Mouse (Mus musculus) adrenal gland, adult 2 months (tissue): Measurements from ENCODE around the gene Ddx39b. TPM values are rescaled to one million over a fixed set of nuclear protein-coding genes. Genes with fewer than 3 reads are reported as not detected.
"Not testable (repeated sequence)": the region's sequence is repeated elsewhere in the genome, so short reads cannot be mapped to it uniquely, and the experiment has no call there.

Experiments used
- DNase-seq: peaks from one replicate; pipeline ENCODE4 v3.0.0; 2021
- polyA plus RNA-seq: library from polyadenylated mRNA; depleted of rRNA; stranded (reverse); fragments of >200 nt; gene quantifications from 2 replicates; pipeline ENCODE4 v1.2.3, GENCODE M21; 2012
- total RNA-seq, 2 experiments: library from RNA; stranded (reverse); gene quantifications; 2 replicates each; pipeline ENCODE4 v1.2.3; 2021

The Ddx39b gene
- total and polyA plus RNA-seq, 3 experiments, result 180 to 200 (median 192) TPM

GRCm38 (mm10) chr17:35219601-35220041 is 21.9 kb upstream of the Ddx39b start:
- DNase-seq, result no peak

DNA sequence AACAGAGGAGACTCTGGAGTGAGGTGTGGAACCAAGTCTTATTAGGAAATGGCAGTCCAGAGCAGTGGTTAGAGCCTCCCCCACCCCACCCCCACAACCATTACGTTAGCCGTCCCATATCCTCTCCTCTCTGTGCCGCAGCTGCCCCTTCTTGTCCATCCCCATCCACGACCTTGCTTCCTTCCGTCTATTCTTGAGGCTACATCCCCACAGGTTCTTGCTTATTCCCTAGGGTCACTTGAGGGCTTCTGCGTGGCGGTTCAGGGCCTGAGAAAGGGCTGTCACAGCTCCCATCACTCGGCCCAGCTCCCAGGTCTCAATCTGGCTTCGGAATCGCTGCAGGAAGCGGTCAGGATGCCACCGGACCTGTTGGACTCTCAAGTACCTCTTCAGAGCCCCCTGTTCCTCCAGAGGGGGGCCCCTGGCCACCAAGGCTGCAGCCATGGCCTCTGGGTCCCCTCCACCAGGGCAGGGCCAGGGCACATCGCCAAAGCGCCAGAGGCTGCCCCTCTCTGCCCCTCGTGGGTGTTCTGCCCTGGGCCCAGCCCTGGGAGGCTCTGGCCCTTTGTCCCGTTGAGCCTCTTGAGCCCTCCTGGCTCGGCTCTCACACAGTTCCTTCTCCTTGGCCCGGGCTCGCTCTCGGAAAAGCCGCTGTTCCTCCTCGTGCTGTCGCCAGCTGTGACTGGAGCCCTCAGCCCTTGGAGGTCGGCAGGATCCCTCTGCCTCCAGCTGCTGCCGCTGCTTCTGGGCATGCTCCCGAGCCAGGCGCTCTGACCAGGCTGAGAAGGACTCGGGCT is 21.2 kb upstream of the Ddx39b start, which contains the start of gene Gm16181:
Gm16181 (plus strand) TSS at position 679 of the 797 bp plus-strand sequence.
- DNase-seq, result no peak

GRCm38 (mm10) chr17:35222299-35222698 is 19.2 kb upstream of the Ddx39b start:
- peak; percentile 29 for DNase-seq

- DNase-seq, result no peak
Observed at GRCm38 (mm10) chr17:35224641-35225040, 16.9 kb upstream of the Ddx39b start.

DNA sequence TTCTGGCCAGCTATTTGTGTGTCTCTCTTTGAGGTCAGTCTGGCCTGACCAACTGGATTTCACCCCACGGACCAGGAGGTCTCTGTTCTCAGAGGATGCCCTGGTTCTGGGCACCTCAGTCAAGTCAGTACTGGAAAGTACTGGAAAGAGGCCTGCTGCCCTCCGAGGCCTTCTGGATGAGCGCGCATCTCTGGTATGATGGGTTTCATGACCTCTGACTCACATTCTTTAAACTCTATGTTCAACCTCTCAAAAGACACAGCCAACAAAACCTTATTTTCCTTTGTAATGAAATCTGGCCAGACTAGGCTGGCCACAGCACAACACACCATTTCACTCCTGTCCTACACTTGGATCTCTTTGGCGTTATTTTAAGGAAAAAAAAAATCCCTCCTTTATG is 16.1 kb upstream of the Ddx39b start:
- peak; percentile 29 for DNase-seq

DNA sequence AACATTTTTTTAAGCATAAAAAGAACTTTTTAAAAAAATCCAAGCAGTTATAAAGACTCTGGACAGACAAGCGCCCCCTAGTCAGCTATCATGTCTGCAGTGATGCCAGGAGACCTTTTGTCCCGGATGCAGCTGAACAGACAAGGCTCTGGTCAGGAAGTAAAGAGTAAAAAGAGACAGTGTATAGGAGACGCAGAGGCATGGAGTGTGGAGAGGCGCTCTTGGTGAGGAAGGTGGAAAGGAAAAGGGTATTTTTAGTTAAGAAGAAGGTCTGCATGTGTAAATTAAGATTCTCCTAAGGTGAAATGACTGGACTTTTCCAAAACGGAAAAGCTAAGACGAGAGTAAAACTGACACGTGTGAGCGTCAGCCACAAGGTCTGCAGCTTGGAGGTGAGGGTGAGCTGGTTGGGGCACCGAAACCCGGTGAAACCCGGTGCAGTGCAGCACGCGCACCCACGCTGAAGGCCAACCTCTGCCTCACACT is 14.9 kb upstream of the Ddx39b start:
- no peak for DNase-seq

- DNase-seq, result peak; percentile 61
Observed at GRCm38 (mm10) chr17:35231022-35231421, 10.5 kb upstream of the Ddx39b start.

GRCm38 (mm10) chr17:35232043-35232442 is 9.5 kb upstream of the Ddx39b start:
- DNase-seq, result peak; percentile 86

GRCm38 (mm10) chr17:35232659-35233058 is 8.9 kb upstream of the Ddx39b start:
- DNase-seq, result no peak

DNA sequence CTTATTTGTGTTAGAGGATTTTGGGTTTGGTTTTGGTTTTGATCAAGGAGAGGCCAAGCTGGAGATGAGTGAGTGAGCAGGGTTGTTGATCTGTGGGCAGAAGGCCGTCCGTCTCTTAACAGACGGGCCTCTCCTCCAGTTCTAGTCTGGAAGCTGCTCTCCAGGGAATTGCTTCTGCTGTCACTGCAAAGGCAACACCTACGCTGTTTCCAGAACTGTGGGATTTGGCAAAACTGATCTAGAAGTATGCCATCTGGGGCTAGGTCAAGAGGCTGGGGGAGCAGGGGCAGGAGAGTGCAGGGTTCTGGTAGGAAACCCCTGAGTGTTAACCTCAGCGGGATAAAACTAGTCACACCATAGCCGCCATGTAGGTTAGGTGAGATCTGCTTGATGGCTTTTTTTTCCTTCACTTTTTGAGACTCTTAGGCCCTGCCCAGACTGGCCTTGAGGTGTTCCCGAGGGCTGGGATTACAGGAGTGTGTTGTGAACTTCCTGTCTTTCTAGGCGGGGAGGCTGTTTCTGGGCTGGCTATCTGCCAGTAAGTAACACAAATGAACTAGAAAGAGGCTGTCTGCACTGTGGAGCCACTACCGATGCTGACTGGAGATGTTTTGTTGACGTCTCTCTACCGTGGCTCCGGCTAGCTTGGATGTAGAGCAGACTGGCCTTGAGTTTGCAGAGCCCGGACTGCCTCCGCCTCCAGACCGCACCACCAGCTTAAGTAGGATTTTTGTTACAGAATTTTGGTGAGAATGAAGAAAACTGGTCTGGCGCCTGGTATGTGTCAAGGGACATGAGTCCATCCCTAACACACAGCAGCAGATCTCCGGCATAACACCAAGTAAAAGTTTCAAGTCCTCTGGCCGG is 8.2 kb upstream of the Ddx39b start, which contains the start of gene Atp6v1g2:
Atp6v1g2 (plus strand) TSS at position 547 of the 867 bp plus-strand sequence.
- peak; percentile 58 for DNase-seq

DNA sequence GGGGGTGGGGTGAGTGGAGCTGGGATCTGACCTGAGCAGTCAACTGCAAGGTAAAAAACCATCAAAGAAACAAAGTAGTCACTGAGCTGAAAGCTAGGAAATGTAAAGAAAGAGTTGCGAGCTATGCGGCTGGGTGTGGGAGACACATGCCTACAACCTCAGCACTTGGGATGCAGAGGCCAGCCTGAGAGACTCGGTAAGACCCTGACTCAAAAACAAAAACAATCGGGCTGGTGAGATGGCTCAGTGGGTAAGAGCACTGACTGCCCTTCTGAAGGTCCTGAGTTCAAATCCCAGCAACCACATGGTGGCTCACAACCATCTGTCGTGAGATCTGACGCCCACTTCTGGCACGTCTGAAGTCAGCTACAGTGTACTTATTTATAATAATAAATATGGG is 7.5 kb upstream of the Ddx39b start:
- DNase-seq, result not testable (repeated sequence)

DNA sequence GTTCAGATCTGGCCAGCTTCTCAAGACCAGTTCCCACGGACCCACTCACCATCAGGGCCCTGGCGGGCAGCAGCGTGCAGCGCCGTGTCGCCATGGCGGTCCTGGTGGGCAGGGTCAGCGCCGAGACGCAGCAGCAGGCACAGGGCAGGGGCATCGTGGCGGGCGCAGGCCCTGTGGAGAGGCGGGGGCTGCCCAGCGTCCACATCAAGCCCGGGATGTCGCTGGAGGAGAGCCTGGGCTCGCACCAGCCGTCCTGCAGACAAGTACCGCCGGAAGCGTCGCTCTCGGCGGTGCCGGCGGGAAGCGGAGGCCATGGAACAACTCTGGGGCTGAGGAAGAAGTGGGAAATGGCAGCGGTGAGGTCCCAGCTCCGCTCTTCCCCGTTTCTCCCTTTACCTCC is 6.6 kb upstream of the Ddx39b start:
- peak; percentile 73 for DNase-seq

DNA sequence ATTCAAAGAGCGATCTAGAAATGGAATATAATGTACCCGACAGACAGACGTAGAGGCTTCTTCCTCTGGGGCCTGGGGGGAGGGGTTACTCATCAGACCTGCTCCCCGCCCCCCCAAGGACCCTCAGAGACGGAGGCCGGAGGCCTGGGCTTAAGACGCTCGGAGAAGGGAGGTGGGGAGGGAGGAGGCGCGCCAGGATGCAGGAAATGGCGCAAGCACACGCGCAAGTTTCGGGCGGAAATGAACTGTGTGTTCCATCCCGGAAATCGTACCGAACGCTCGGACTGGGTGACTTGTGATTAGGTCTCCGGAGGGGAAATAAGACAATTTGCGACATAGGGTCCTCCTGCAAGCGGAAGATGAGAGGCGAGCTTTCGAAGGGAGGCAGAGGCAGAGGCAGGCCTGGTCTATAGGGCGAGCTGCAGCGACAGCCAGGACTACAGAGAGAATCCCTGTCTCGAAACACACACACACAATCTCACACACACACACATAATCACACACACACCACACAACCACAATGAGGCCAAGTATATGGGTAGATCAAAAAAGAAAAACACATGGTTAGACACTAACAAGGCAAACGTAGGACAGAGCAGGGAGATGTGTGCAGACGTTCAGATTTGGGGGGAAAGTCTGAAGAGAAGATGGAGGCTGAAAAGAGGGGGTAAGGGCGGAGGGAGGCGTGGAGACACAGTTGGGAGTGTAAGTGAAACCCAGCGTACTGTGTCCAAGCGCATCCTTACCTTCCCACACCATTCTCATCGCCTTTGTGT is 5.7 kb upstream of the Ddx39b start, which contains the start of gene Nfkbil1:
Nfkbil1 (minus strand) TSS at position 179 of the 776 bp plus-strand sequence.
- DNase-seq, result peak; percentile 94

- peak; percentile 97 for DNase-seq
Observed at GRCm38 (mm10) chr17:35236390-35236746, 5.2 kb upstream of the Ddx39b start.

GRCm38 (mm10) chr17:35236996-35237395 is 4.5 kb upstream of the Ddx39b start:
- no peak for DNase-seq

DNA sequence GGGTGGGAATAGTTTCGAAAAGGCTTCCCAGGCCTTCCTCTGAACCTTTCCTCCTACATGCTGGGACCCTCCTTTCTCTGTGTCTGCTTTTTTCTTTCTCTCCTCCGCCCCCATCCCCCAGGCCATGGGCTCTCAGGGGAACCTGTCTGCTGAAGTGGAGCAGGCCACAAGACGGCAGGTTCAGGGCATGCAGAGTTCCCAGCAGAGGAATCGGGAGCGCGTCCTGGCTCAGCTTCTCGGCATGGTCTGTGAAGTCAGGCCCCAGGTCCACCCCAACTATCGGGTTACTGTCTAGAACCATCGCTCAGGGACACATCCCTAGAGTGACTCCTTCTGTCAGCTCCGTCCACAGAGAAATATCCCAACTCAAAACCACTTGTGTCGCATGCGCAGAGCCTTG is 4.0 kb upstream of the Ddx39b start:
- no peak for DNase-seq

- no peak for DNase-seq
Observed at GRCm38 (mm10) chr17:35239700-35240099, 1.8 kb upstream of the Ddx39b start.

- DNase-seq, result peak; percentile 38
Observed at GRCm38 (mm10) chr17:35240384-35241304, 902 bp upstream of the Ddx39b start.

DNA sequence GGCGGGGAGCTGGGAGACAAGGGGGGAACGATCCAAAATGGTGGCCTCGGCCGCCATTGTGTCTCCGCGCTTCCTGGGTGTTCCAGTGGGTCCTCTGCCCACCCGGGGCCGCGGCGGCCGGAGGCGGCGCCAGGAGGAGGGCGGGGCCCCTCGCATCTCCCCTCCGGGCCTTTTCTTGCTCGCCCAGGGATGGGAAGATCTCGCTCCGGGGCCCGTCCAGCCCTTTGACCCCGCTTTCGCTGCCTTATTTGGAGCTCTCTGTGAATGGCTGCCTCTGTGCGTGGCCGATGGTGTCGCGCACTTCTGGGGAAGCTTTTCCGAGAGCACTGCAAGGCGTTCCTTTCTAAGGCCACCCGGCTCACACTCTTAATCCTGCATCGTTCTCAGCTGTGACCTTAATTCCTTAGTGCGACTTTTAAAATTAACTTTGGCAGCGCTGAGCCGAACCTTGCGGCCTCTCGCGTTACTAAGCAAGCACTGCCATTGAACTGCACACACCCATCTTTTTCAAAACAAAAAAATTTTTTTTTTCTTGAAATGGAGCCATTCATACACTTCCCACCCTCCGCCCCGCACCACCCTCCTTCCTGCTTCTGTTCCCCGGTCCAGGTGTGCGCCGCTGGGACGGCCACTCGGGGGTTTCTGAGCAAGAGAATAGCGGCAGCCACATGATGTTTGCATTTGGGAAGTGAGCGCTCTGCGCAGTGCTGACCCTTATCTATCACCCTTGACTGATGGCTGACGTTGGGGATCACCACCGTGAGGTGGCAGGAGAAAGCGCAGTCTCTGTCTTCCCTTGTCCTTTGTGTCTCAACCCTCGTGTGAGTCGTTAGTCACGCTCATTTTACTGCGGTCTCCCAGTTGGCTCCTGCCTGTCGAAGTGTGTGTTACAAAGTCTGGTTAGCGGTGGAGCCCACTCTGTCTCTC is 732 bp downstream of the Ddx39b start:
- DNase-seq, result peak; percentile 81
